Mouse (Mus musculus) bone marrow, adult 2 months (tissue): ENCODE measurements around the gene Hcn1.

Source experiments
- CTCF ChIP-seq: fragments of 200-500 bp; IDR thresholded peaks from 2 replicates; pipeline ENCODE4 v1.5.1; 2011; ENCODE audit warnings: low read length, control low read depth; ENCODE audit not compliant: control insufficient read depth, insufficient read depth
- POLR2A ChIP-seq: fragments of 200-500 bp; IDR thresholded peaks from 2 replicates; pipeline ENCODE4 v1.6.1; 2011; ENCODE audit warnings: low read depth, mild to moderate bottlenecking, control low read depth, low read length, borderline replicate concordance; ENCODE audit not compliant: control insufficient read depth

DNA sequence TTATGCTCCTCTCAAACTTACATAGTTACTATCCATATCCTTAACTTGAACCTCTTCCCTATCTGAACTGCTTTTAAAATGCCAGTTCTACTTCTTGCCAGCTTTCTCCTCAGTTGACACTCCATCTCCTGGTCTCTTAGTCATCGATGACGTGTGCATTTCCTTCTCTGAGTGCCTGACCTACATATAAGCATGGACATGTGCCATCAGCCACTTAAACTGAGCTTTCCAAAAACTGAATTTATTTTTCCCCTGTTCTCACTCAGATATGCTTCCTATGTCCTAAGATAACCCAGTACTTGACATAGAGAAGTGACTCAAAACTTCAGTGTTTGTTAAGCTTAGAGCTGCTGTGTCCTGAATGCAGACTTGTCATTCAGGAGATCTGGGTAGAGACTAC is 295.9 kb downstream of the Hcn1 start:
- TF ChIP-seq CTCF (no peak), POLR2A (no peak)
